Mouse (Mus musculus): ENCODE results near the gene Ccdc175. TPM values are rescaled to one million over a fixed set of nuclear protein-coding genes. Genes with fewer than 3 reads are reported as not detected.

Gene Ccdc175
- polyA plus RNA-seq (2014; fragmentation: Illumina TruSeq; extraction: RNeasy Lipid Tissue Mini Kit (QIAGEN cat#74804); ENCODE audit: low read depth, low replicate concordance): not detected

GRCm38 (mm10) chr12:72184929-72185328 is at the start of gene Ccdc175:
TSS of gene Ccdc175 (minus strand) at chr12:72185029.

GRCm38 (mm10) chr12:72085329-72086165 is 99.3 kb downstream of the Ccdc175 start, which contains the start of the genes L3hypdh and Jkamp:
TSS of gene L3hypdh (minus strand) at chr12:72085439.
TSS of gene Jkamp (plus strand) at chr12:72085589.

GRCm38 (mm10) chr12:72070327-72071269 is 114.2 kb downstream of the Ccdc175 start, which contains the start of gene Gpr135:
TSS of gene Gpr135 (minus strand) at chr12:72071125.

Other genes with a start within 250 kb of the Ccdc175 start
- 7.2 TPM for gene Gpr135, start 113.9 kb downstream of the Ccdc175 start, polyA plus RNA-seq (2014; fragmentation: Illumina TruSeq; extraction: RNeasy Lipid Tissue Mini Kit (QIAGEN cat#74804); ENCODE audit: low read depth, low replicate concordance)
- gene L3hypdh, start 99.6 kb downstream of the Ccdc175 start, polyA plus RNA-seq (2014; fragmentation: Illumina TruSeq; extraction: RNeasy Lipid Tissue Mini Kit (QIAGEN cat#74804); ENCODE audit: low read depth, low replicate concordance): 71.8 TPM
- gene Jkamp, start 99.4 kb downstream of the Ccdc175 start, polyA plus RNA-seq (2014; fragmentation: Illumina TruSeq; extraction: RNeasy Lipid Tissue Mini Kit (QIAGEN cat#74804); ENCODE audit: low read depth, low replicate concordance): 66.8 TPM
- gene Rtn1, start 224.0 kb upstream of the Ccdc175 start, polyA plus RNA-seq (2014; fragmentation: Illumina TruSeq; extraction: RNeasy Lipid Tissue Mini Kit (QIAGEN cat#74804); ENCODE audit: low read depth, low replicate concordance): 2.4 TPM